Mouse (Mus musculus): ENCODE results near the gene Spc25. TPM values are rescaled to one million over a fixed set of nuclear protein-coding genes. Genes with fewer than 3 reads are reported as not detected.

Spc25 gene
- polyA plus RNA-seq (2016; fragmentation: Nextera tagmentation; extraction: Ambion mirVana), result 223 and 229 TPM in 2 replicates

DNA sequence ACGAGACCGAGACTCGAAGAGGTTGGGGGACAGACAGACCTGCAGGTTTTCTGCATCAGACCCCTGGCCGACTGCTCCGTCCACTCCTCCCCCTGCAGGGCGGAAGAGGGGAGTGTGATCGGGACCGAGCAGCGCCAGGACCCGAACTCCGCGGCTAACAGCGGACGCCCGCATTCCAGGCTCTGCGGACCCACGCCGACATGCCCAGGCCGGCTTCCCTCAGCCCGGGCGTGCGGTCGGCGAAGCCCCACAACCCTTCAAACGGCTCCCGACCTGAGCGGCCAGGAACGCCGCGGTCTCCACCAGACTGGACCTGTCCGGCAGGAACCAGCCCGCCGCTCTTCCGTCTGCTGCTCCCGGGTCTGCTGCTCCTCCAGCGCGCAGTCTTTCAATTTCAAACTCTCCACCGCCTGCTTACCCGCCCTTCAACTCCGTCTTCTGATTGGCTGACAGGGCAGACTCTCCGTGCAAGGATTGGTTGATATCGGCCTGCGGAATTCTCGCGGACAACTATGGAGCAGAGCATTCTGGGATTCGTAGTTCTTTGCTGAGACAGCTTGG lies at the start of gene Spc25:
Spc25 (minus strand) TSS at position 404 of the 561 bp plus-strand sequence.
- H3K27ac ChIP-seq, result peak within 1 kb of the TSS; percentile 97
- peaks cover 28% of the 10 kb centered on the region for H3K36me3 ChIP-seq
- WGBS, result 1% methylated on average over 46 of the region's 46 CpGs

GRCm38 (mm10) chr2:69248221-69248755 lies 42.3 kb upstream of the Spc25 start:
- no peaks in the 10 kb centered on the region for H3K27me3 ChIP-seq (ENCODE audit: insufficient read depth, poor library complexity, severe bottlenecking)
- 51% methylated on average over 16 of the region's 16 CpGs for WGBS
- DNase-seq (ENCODE audit: low spot score), result no peak
- no peak overlapping the region for H3K4me3 ChIP-seq
- H3K27ac ChIP-seq, result no peak overlapping the region
- H3K4me1 ChIP-seq (replicated peaks), result peaks cover 14% of the 10 kb centered on the region
- no peaks in the 10 kb centered on the region for H3K36me3 ChIP-seq
- no peaks in the 10 kb centered on the region for H3K9me3 ChIP-seq

More for the DNA sequence above, at the start of gene Spc25:
- Histone ChIP-seq H3K4me1 (replicated peaks) (peaks cover 13% of the 10 kb centered on the region), H3K27me3 (ENCODE audit: insufficient read depth, poor library complexity, severe bottlenecking) (no peaks in the 10 kb centered on the region), H3K9me3 (no peaks in the 10 kb centered on the region), H3K4me3 (peak within 1 kb of the TSS; percentile 90)
- peak; percentile 92 for DNase-seq (ENCODE audit: low spot score)

DNA sequence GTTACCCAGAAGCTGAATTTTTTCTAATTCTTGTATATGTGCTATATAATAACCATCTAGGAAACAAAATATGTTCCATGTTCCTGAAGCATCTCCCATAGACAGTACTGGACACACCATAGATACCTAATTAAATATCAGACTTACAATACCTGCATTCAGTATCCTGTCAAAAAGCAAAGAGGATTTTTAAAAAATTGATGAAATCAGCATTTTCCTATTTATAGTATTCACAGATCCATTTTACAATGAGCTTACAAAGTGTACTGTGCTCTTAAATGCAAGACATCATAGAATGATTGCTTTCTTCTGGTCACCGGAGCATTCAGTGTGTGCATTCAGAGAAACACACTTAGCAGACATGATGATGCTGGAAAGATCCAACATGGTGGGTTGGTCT lies 41.1 kb upstream of the Spc25 start:
- Histone ChIP-seq H3K4me1 (replicated peaks) (peaks cover 14% of the 10 kb centered on the region), H3K27ac (no peak overlapping the region), H3K4me3 (no peak overlapping the region), H3K27me3 (ENCODE audit: insufficient read depth, poor library complexity, severe bottlenecking) (no peaks in the 10 kb centered on the region), H3K36me3 (no peaks in the 10 kb centered on the region), H3K9me3 (no peaks in the 10 kb centered on the region)
- 95% methylated on average over 1 of the region's 1 CpGs for WGBS
- DNase-seq (ENCODE audit: low spot score), result no peak

DNA sequence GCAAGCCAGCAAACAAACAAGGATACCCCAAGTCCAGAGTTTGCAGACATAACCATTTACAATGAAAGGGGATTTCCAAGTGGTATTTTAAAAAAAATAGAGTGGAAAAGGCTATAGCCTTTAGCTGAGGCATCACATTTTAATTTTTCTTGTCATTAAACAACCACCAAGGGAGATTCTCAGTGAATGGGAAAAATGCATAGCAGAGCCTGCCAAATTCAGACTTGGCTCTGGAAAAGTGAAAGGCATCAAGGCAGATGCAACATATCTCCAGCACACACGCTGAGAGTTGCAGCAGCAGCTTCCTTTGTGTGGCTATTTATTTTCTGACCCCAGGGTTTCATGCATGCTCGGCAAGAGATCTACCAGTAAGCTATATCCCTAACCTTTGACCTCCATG lies 38.9 kb upstream of the Spc25 start:
- no peak for DNase-seq (ENCODE audit: low spot score)
- Histone ChIP-seq H3K36me3 (no peaks in the 10 kb centered on the region), H3K4me1 (replicated peaks) (peaks cover 14% of the 10 kb centered on the region), H3K27me3 (ENCODE audit: insufficient read depth, poor library complexity, severe bottlenecking) (no peaks in the 10 kb centered on the region), H3K9me3 (no peaks in the 10 kb centered on the region), H3K27ac (no peak overlapping the region), H3K4me3 (no peak overlapping the region)
- 18% methylated on average over 2 of the region's 2 CpGs for WGBS

DNA sequence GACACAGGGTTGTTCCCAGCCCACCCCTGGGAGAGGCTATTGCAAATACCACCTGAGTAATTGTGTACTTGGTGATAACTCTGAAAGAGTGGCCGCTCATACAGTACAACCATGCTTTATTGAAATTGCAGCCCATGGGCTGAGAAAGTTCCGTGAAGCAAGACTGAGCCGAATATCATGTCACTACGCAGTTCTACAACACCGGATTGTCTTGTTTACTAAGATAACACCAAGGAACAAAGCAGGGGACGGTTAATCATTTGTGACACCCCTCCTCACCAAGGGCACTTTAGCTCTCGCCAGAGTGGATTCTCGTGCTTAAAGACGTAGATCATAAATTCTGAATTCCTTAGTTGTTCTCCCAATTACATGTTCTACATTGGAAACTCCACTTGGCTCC lies 33.3 kb upstream of the Spc25 start:
- Histone ChIP-seq H3K4me1 (replicated peaks) (no peaks in the 10 kb centered on the region), H3K27me3 (ENCODE audit: insufficient read depth, poor library complexity, severe bottlenecking) (no peaks in the 10 kb centered on the region), H3K27ac (no peak overlapping the region), H3K9me3 (no peaks in the 10 kb centered on the region), H3K4me3 (no peak overlapping the region), H3K36me3 (no peaks in the 10 kb centered on the region)
- WGBS, result 81% methylated on average over 9 of the region's 9 CpGs
- DNase-seq (ENCODE audit: low spot score), result no peak

GRCm38 (mm10) chr2:69234976-69235678 lies 29.1 kb upstream of the Spc25 start:
- DNase-seq (ENCODE audit: low spot score), result no peak
- Histone ChIP-seq H3K4me3 (no peak overlapping the region), H3K36me3 (no peaks in the 10 kb centered on the region)

DNA sequence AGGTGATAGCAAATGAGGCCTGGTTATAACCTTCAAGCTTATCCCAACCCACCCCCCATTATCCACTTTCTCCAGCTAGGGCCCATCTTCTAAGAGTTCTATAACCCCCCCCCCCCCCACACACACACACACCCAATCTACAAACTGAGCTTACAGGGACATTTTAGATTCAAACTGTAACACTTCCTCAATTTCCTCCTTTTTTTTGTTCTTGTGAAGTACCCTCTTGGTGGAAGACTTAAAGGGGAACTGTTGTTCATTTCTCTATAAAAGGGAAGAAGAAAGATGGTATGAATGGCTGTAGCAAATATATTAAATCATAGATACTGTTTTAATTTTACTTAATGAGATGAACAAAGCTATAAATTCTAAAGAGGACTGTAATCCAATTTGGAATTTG lies 26.1 kb upstream of the Spc25 start:
- no peaks in the 10 kb centered on the region for H3K27me3 ChIP-seq (ENCODE audit: insufficient read depth, poor library complexity, severe bottlenecking)
- no peaks in the 10 kb centered on the region for H3K9me3 ChIP-seq
- H3K4me1 ChIP-seq (replicated peaks), result no peaks in the 10 kb centered on the region
- no peaks in the 10 kb centered on the region for H3K36me3 ChIP-seq
- no peak for DNase-seq (ENCODE audit: low spot score)
- H3K27ac ChIP-seq, result no peak overlapping the region
- no peak overlapping the region for H3K4me3 ChIP-seq

More at GRCm38 (mm10) chr2:69234976-69235678, 29.1 kb upstream of the Spc25 start:
- Histone ChIP-seq H3K4me1 (replicated peaks) (no peaks in the 10 kb centered on the region), H3K27ac (no peak overlapping the region), H3K27me3 (ENCODE audit: insufficient read depth, poor library complexity, severe bottlenecking) (no peaks in the 10 kb centered on the region), H3K9me3 (no peaks in the 10 kb centered on the region)
- WGBS, result 85% methylated on average over 5 of the region's 5 CpGs

DNA sequence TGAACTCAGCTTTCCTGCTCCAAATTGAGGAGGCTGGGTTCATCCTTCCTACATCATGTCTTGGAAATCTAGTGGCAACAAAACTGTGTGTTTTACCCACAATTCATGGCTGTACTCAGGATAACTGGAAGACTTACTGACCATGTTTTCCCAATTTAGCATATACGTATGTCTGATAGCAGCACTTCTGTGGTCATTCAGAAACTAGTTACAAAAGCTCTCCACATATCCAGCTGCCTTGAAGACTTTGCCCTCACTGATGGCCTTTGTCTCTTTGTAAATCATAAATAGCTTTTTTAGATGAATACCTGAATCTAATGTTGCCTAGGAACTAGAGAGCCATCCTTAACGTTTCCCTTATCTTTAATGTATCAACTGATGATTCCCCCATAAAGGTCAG lies 24.1 kb upstream of the Spc25 start:
- no peaks in the 10 kb centered on the region for H3K27me3 ChIP-seq (ENCODE audit: insufficient read depth, poor library complexity, severe bottlenecking)
- H3K4me1 ChIP-seq (replicated peaks), result no peaks in the 10 kb centered on the region
- 90% methylated on average over 2 of the region's 2 CpGs for WGBS
- no peak overlapping the region for H3K4me3 ChIP-seq
- no peak for DNase-seq (ENCODE audit: low spot score)
- no peaks in the 10 kb centered on the region for H3K9me3 ChIP-seq
- no peak overlapping the region for H3K27ac ChIP-seq
- H3K36me3 ChIP-seq, result no peaks in the 10 kb centered on the region

- 81% methylated on average over 6 of the region's 6 CpGs for WGBS
- Histone ChIP-seq H3K4me1 (replicated peaks) (no peaks in the 10 kb centered on the region), H3K27ac (no peak overlapping the region), H3K27me3 (ENCODE audit: insufficient read depth, poor library complexity, severe bottlenecking) (no peaks in the 10 kb centered on the region), H3K9me3 (no peaks in the 10 kb centered on the region), H3K4me3 (no peak overlapping the region), H3K36me3 (no peaks in the 10 kb centered on the region)
- DNase-seq (ENCODE audit: low spot score), result no peak
These were observed 22.6 kb upstream of the Spc25 start for GRCm38 (mm10) chr2:69228635-69229034.

DNA sequence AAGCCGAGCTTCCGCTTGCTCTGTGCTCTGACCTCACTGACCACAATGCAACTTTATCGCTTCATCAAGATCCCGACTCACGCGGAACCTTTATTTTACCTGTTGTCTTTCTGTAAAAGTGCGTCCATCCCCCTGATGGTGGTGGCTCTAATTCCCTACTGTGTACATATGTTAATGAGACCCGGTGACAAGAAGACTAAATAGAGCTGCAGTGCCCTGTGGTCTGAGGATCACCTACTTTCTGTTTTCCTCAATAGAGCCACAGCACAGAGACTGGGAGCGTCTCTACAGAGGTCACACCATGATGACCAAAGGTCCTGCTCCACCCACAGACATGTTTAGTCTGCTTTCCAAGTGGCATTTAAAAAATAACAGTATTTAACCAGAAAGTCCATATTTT lies 20.9 kb upstream of the Spc25 start:
- DNase-seq (ENCODE audit: low spot score), result no peak
- 88% methylated on average over 9 of the region's 9 CpGs for WGBS
- H3K4me3 ChIP-seq, result no peak overlapping the region

DNA sequence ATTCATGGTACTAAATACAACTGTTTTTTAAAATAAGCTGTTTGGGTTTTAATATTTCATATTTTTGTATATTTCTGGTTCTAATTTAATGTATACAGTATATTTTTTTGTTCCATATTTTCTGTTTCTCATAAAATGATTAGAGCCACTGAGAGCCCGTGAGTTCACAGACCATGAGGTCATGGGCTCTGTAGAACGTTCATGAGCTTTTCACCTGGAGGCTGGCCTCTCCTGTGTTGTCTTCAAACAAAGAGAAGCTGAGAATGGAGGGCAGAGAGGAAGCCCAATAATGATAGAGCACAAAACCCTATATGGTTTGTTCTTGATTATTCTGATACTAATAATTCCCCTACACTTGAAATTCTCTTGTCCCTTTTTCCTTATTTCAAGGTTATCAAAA lies 18.7 kb upstream of the Spc25 start:
- H3K36me3 ChIP-seq, result no peaks in the 10 kb centered on the region
- H3K4me3 ChIP-seq, result no peak overlapping the region
- no peaks in the 10 kb centered on the region for H3K9me3 ChIP-seq
- H3K27me3 ChIP-seq (ENCODE audit: insufficient read depth, poor library complexity, severe bottlenecking), result no peaks in the 10 kb centered on the region
- no peak for DNase-seq (ENCODE audit: low spot score)
- H3K4me1 ChIP-seq (replicated peaks), result peaks cover 6% of the 10 kb centered on the region; the same call in 1 of the 2 replicates
- 82% methylated on average over 2 of the region's 2 CpGs for WGBS
- H3K27ac ChIP-seq, result no peak overlapping the region

More for the DNA sequence above, 20.9 kb upstream of the Spc25 start:
- Histone ChIP-seq H3K27ac (no peak overlapping the region), H3K27me3 (ENCODE audit: insufficient read depth, poor library complexity, severe bottlenecking) (no peaks in the 10 kb centered on the region), H3K36me3 (no peaks in the 10 kb centered on the region), H3K9me3 (no peaks in the 10 kb centered on the region), H3K4me1 (replicated peaks) (peaks cover 4% of the 10 kb centered on the region; the same call in 1 of the 2 replicates)

DNA sequence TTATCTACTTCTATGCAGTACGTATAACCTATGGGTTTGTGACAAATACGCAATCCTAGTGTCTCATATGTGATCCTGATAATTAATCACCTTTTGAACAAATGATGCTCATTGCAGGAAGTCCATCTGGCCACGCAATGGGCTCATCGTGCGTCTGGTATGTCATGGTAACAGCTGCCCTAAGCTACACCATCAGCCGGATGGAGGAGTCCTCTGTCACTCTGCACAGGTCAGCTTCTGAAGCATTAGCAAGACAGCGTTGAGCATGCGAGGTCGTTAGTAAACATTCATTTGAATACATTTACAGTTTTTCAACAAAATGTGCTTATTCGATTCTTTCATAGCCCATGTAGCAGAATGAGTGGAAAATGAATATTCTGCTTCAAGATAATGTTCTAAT lies 16.8 kb upstream of the Spc25 start:
- 84% methylated on average over 10 of the region's 10 CpGs for WGBS
- Histone ChIP-seq H3K4me1 (replicated peaks) (peaks cover 6% of the 10 kb centered on the region; the same call in 1 of the 2 replicates), H3K27ac (no peak overlapping the region), H3K9me3 (no peaks in the 10 kb centered on the region), H3K36me3 (no peaks in the 10 kb centered on the region), H3K4me3 (no peak overlapping the region), H3K27me3 (ENCODE audit: insufficient read depth, poor library complexity, severe bottlenecking) (no peaks in the 10 kb centered on the region)
- DNase-seq (ENCODE audit: low spot score), result no peak

- WGBS, result 38% methylated on average over 5 of the region's 5 CpGs
- Histone ChIP-seq H3K4me1 (replicated peaks) (peaks cover 6% of the 10 kb centered on the region; the same call in 1 of the 2 replicates), H3K9me3 (no peaks in the 10 kb centered on the region), H3K4me3 (no peak overlapping the region), H3K36me3 (no peaks in the 10 kb centered on the region), H3K27ac (no peak overlapping the region), H3K27me3 (ENCODE audit: insufficient read depth, poor library complexity, severe bottlenecking) (no peaks in the 10 kb centered on the region)
- DNase-seq (ENCODE audit: low spot score), result no peak
These were observed 15.9 kb upstream of the Spc25 start for GRCm38 (mm10) chr2:69221868-69222416.
